Mouse (Mus musculus) erythroblast, embryonic 14.5 days (primary cell): ENCODE results near the gene Efnb2.

ENCODE experiments used
- GATA1 ChIP-seq: IDR thresholded peaks from 2 replicates; pipeline ENCODE4 v1.6.1; 2012; ENCODE audit warnings: low read length, inconsistent platforms, mixed read lengths
- TAL1 ChIP-seq: IDR thresholded peaks from 3 replicates; pipeline ENCODE4 v1.6.1; 2012; ENCODE audit warnings: low read length, inconsistent platforms, mixed read lengths

DNA sequence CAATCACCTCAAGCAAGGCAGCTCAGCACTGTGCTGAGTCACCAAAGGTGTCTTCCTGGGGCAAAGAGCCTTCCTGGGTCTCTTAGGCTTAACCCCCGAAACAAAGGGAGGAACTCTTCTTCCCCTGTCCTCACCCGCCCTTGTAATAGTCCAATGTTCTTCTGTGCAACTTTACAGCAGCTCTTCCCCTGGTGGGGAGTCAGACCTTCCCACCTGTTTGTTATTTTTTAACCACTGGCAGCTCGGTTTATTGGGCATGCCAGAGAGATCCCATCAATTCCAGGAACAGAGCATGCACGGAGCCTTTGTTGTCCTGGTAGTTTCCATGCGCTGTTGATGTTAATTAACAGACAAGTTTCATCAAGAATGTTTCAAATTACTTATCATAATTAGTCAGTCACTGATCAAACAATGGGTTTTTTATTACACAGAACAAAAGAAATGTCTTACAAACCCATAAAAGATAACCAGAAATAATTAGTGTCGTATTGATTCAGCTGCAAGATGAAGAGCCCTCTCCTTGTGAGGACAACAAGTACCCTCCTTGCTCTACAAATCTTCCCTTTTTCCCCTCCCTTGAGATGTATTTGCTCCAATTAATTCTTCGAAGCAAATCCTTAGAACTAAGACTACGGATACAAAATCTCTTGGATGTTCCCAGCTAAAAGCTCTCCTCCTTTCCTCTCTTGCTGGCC lies 21.3 kb downstream of the Efnb2 start:
- TF ChIP-seq TAL1 (no peak), GATA1 (no peak)
